Mouse (Mus musculus): ENCODE measurements at regions not wholly inside any gene's neighbourhood (a gene's known extent, or its start where the extent isn't known, plus 50 kb on each side); places are given as distances from the start of the nearest gene placed in this dataset.

GRCm38 (mm10) chr9:8330886-8331476 lies 196.9 kb upstream of the Cep126 start:
- DNase-seq (ENCODE audit: low spot score in 2 of 2): peak; percentile 27 to 64

- DNase-seq (ENCODE audit: low spot score in 2 of 2): no peak
These were observed 203.3 kb upstream of the Trpc6 start for GRCm38 (mm10) chr9:8340628-8341027.

- no peak for DNase-seq (ENCODE audit: low spot score in 2 of 2)
These were observed 192.9 kb upstream of the Trpc6 start for GRCm38 (mm10) chr9:8351071-8351470.

Measured in left cerebral cortex, adult 9 months (tissue).